Mouse (Mus musculus) yolk sac, embryonic 10.5 days (tissue): ENCODE data around the gene Galnt10.

ENCODE experiments used
- DNase-seq: peaks from one replicate; pipeline ENCODE4 v3.0.0-alpha.2; 2017; ENCODE audit warnings: low spot score

The Galnt10 gene

DNA sequence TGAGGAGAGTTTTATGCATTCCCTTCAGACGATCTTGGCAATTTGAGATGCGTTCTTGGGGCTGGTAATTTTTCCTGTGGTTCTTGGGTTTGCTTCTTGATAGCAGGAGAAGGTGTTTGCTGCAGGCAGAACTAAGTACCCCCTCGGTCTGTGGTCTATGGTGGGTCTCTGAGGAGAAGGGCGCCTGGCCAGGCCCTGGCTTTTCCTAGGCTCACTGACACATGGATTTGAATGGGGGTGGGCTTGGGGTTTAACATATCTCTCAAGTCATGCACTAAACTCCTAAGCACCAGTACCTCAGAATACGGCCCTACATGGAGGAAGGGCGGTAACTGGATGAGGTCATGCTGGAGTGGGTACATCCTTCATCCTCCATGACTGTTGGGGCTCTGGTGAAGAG, 13.5 kb downstream of the Galnt10 start:
- DNase-seq: no peak

DNA sequence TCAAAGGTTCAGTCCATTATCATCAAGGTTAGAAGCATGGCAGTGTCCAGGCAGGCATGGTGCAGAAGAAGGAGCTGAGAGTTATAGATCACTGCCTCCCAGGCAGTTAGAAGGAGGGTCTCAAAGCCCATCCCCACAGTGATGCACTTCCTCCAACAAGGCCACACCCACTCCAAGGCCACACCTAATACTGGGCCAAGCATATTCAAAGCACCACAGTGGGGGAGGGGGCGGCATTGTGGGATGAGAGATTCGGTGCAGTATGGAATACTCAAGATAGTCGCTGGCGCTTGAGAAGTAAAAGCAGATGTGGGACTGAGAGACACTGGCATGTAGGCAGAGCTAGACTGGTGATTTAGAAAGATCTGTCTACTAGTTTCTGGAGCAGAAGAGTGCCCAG, 14.9 kb downstream of the Galnt10 start:
- no peak for DNase-seq

DNA sequence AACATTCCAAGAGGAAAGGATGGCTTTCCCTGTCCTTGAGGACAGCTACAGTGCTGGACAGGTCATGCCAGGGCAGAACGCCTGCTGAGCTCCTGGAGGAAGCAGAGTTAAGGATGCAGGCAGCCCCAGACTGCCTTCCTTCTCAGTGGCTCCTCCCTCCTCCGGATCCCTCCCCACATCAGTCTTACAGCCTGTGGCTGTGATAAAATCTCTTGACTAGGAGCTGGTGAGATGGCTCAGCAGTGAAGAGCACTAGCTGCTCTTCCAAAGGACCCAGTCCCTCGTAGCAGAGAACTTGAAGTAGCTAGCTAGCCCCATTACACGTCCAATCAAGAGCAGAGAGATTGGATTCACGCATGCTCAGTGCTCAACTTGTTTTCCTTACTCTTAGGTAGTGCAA, 15.6 kb downstream of the Galnt10 start:
- DNase-seq: no peak

- no peak for DNase-seq
These were observed 16.4 kb downstream of the Galnt10 start for GRCm38 (mm10) chr11:57661492-57662229.

DNA sequence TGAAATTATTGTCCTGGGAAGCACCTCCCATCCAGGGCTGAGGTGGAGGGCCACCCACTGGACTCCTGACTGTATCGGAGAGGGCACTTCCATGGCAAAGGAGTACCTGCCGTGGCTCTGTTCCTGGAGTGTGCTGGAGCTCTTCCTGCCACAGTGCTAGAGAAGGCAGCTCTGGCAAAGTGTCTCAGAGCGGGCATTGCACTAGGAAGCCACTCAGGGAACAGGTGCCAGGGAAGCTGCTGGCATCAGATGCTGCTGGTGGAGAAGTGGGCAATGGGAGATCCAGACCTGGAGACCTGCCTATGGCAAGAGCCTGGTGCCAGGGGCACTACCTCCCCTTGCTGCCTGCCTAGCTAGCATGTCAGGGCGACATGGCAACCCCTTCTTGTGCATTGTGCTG, 17.0 kb downstream of the Galnt10 start:
- DNase-seq: no peak

DNA sequence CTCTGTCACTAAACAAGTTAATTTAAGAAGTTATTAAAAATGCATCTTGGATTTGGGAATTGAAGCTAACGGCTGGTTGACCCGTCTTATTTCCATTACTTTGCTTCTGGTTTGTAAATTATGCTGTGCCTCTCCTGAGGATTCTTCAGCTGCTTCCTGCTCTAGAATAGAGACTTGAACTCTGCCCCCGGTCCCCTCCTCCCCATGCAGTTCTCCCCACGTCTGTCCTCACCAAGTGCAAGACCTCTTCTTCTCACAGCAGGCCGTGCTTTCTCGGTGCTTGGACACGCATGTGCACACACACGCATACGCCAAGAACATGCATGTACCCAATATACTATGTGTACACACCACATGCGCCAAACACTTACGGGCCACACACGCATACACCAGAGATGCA, 18.0 kb downstream of the Galnt10 start:
- no peak for DNase-seq

- no peak for DNase-seq
These were observed 19.5 kb downstream of the Galnt10 start for GRCm38 (mm10) chr11:57664741-57665140.

- no peak for DNase-seq
These were observed 23.0 kb downstream of the Galnt10 start for GRCm38 (mm10) chr11:57668271-57668670.

DNA sequence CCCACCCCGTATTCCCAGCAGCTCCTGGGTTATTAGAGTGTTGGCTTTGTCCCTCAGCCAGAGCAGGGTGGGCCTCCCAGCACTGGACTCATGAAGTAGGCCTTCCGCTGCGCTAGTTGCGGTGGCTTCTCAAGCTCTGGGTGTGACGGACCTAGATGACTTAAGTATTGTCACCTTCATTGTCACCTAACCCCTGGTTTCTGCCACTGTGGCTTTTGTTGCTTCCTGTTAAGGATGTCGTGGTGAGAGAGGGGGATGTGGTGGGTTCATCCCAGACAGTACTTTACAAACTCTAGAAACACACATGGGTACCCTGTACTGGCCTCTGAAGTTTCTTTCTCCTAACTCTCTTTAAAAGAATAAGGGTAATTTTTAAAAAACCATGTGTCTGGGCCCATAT, 24.3 kb downstream of the Galnt10 start:
- DNase-seq: no peak

GRCm38 (mm10) chr11:57671120-57671697, 26.0 kb downstream of the Galnt10 start:
- peak; percentile 87 for DNase-seq

- DNase-seq: peak; percentile 82
These were observed 26.6 kb downstream of the Galnt10 start for GRCm38 (mm10) chr11:57671797-57672196.

- DNase-seq: no peak
These were observed 27.8 kb downstream of the Galnt10 start for GRCm38 (mm10) chr11:57672995-57673394.

DNA sequence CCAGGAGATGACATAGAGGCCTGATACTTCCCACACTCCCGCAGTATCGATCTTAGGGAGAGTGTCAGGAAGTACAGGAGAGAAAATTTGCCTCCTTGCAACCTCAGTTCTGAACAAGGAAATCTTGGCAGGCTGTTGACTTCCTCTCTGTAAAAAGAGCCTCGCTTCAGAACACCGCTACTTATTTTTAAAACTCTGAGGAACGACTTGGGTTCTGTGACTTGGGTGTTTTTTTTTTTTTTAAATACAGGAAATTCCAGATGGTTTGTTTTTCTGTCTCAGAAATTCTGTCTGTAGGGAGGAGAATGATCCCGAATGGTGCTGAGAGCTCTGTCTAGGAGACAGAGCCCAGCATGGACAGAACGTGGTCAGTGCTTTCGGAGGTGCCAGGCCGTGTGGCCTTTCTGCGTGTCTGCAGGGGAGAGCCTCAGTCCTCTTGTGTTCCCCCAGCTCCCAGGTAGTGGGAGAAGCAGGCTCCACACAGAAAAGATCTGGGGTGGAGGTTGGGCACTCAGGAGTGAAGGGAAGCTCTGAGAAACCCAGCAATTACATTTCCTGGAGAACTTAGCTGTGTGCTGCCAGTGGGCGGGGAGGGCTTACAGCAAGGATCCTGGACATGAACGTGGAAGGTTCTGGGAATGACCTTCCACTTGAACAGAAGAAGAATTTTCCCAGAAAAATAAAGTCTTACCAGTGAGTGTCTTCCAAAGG, 28.9 kb downstream of the Galnt10 start:
- DNase-seq: no peak

DNA sequence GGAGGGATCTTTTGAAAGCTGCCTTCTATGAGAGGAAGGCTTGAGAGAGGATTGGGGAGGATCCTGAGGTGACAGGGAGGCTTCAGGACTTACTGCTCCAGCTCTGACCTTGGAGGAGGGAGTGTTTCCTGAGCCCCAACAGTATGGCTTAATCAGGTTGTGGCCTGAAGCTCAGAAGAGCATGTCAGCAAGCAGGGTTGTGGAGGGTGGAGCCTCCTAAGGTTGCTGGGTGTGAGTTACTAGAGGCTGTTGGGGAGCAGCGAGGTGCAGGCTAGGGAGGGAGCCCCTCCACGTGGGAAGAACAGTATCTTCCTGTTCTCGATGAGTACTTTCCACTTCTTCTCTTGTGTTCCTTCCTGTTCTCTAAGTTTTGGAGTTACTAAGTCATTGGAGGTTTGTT, 32.0 kb downstream of the Galnt10 start:
- no peak for DNase-seq

GRCm38 (mm10) chr11:57682589-57682988, 37.3 kb downstream of the Galnt10 start:
- DNase-seq: peak; percentile 61

- DNase-seq: no peak
These were observed 37.9 kb downstream of the Galnt10 start for GRCm38 (mm10) chr11:57683125-57683524.

- DNase-seq: no peak
These were observed 38.7 kb downstream of the Galnt10 start for GRCm38 (mm10) chr11:57683931-57684330.

DNA sequence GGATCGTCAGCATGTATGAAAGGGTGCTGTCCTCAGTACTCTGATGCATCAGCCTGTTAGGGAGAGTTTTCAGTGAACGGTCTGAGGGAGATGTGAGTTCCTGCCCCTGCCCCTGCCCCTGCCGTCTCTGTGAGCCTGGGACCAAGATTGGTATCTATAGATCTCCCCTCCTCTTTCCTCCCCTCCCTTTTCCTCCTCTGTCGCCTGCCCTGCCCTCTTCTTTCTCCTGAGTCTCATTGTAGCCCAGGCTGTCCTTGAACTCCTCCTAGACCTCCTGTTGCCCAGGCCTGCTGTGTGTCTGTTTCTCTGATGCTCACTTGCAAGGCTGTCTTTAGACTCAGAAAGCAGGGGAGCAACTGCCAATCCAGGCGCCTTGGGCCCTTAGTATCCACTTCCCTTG, 39.6 kb downstream of the Galnt10 start:
- no peak for DNase-seq

DNA sequence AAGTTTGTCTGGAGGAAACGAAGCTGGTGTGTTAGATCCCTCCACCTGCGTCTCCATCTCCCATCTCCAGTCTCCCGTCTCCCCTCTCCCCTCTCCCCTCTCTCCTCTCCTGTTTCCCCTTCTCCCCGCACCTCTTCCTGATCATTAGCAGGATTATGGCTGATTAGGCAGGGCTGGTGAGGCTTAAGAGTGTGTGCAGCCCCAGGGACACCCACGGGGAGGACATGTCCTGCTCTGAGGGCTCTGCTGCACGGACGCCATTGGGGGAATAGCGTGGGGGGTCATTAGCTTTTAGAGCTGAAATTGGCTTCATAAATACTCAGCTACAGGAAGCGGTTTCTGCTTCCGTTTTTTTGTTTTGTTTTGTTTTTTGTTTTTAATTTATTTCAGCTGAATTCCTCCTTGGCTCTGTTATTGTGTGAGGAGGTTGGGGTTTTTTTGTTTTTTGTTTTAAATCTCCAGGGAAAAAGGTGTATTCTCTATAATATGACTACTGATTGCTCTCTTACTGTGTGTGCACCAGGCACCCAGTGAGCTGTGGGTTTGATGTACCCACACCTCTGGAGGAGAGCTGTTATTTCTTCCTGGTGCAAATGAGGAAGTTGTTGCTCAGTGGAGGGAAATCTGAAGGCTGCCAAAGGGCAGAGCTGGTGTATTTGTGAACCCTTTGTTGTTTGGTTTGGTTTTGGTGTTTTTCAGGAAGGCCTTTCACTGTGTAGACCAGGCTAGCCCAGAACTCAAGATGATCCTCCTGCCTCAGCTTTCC, 40.6 kb downstream of the Galnt10 start:
- DNase-seq: no peak

GRCm38 (mm10) chr11:57686797-57687196, 41.6 kb downstream of the Galnt10 start:
- DNase-seq: no peak

DNA sequence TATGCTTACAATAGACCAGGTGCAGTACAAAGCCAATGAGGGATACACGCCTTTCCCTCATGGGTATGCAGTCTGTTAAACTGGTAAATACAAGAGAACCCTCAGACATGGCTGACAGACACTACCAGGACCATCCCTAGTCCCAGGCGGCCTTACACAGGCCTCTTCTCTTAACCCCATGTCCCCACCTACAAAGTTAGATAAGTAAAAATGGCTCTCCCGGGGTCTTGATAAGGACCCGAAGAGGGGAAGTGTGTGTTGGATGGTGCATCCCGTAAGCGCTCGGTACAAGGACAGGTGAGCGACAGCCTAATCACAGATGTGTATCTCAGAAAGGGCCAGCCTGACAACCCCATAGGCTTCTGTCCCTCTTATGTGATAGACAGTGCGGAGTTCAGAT, 42.0 kb downstream of the Galnt10 start:
- DNase-seq: no peak

DNA sequence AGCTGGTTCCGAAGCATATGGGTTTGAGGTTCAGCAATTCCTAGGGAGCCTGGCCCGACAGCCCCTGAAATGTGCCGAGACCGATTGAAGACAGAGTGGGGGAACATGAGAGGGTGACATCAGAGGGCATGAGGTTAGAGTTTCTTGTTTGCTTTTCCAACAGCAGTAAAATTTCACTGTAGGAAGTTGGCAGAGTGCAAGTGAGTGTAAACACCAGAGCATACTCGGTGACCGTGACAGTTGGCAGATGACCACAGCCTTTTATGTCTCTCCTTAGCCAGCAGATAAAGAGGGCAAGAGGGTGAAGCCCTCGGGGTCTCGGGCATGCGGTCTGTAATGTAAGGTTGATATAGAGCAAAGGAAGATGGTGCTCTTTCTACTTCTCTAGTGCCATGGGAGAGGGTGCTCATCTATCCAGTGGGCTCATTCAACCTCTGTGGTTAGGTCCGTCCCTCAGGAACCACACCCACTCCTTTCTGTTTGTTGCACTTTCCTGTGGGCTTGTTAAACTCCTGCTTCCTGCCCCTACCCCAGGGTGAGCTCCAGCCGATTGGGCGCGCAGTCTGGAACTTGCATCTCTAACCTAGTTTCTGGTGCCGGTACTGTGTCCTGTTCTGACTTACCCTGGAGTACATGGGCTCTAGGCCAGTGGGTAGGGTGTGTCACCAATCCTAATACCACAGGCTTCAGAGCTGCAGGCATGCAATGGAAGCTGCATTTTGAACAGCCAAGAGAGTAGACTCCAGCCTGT, 43.1 kb downstream of the Galnt10 start:
- no peak for DNase-seq
